Mouse (Mus musculus) cortical plate, adult 2 months (tissue): ENCODE measurements around the gene Luc7l3.

Experiments
- CTCF ChIP-seq: fragments of 200-500 bp; IDR thresholded peaks from 2 replicates; pipeline ENCODE4 v1.5.1; 2011; ENCODE audit warnings: mild to moderate bottlenecking, control low read depth, low read length; ENCODE audit not compliant: insufficient read depth; ENCODE audit errors: extremely low read depth
- POLR2A ChIP-seq: fragments of 200-500 bp; IDR thresholded peaks from 2 replicates; pipeline ENCODE4 v1.6.1; 2011; ENCODE audit warnings: mild to moderate bottlenecking, low read length, control low read depth; ENCODE audit not compliant: insufficient read depth; ENCODE audit errors: extremely low read depth

DNA sequence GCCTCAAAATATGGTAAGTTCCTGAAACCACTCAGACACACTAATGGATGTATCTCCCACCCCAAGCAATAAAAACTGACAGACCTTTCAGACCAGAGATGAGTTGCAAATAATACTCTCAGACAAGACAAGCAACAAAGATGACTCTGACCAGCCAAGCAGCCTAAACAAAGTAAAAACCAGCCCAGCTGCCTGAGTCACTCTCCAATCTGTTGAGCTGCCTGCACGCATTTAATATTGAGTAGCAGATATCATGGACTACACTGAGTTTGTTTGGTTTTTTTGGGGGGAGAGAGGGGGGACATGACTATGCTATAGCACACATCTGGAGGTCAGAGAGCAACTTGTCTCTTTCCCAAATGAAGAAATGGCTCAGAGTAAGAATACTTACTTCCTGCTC is 6.5 kb downstream of the Luc7l3 start:
- TF ChIP-seq CTCF, result no peak
- no peak for TF ChIP-seq POLR2A
